Mouse (Mus musculus) gonadal fat pad, adult 2 months (tissue): ENCODE measurements around the gene Ehd3. TPM values are rescaled to one million over a fixed set of nuclear protein-coding genes. Genes with fewer than 3 reads are reported as not detected.
"Not testable (repeated sequence)": the region's sequence is repeated elsewhere in the genome, so short reads cannot be mapped to it uniquely, and the experiment has no call there.

ENCODE experiments used
- DNase-seq: peaks from one replicate; pipeline ENCODE4 v3.0.0-alpha.2; 2012; ENCODE audit warnings: low read depth
- polyA plus RNA-seq: library from polyadenylated mRNA; depleted of rRNA; stranded (reverse); fragments of >200 nt; gene quantifications from 2 replicates; pipeline ENCODE4 v1.2.3, GENCODE M21; 2012

The Ehd3 gene
- polyA plus RNA-seq, 1 experiment: 29.6 TPM

DNA sequence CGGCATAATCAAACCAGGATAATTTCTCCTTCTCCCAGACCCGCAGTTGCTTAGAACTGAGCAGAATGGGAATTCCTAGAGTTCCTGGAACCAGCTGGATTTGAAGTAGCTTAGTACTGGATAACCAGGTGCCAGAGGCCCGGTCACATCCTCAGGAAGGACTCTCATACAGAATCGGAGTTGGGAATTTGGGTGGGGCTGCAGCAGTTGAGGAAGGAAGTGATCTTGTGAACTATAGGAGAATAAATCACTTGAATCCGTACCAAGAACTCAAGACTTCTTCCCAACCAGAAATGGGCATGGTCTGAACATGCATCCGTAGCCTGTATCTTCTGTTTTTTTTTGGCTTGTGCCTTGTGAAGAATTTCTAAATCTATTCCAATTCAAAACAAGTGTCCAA, 22.2 kb downstream of the Ehd3 start:
- DNase-seq: no peak

DNA sequence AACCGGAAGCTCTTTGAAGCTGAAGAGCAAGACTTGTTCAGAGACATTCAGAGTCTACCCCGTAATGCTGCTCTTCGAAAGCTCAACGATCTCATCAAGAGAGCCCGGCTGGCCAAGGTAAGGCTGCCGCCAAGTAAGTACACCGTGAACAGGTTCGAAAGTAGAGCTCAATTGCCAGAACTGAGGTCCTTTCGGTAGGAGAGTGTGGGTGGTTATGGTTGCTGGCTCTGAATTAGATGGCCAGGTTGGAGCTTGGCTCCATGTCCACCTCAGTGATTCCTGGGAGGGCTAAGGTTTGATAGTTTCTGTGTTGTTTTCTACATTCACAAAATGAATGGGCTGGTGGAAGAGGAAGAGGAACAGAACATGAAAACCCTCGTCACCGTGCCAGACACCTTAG, 23.5 kb downstream of the Ehd3 start:
- DNase-seq: no peak

DNA sequence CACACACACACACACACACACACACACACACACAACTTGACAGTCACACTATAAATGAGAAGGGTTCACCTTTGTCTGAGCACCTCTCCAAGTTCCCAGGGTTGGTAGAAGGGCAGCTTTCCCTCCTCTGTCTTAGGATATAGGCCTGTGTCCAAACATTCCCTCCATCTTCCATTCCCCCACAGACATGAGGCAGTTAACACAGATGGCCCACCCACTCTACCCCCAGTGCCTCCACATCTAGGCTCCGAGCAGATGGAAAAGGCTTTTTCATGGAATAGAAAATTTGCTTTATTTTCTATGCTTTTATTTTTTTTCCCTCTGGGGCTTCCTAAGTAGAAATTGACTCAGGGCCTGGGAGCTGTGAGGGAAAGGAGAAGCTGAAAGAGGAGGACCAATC, 26.6 kb downstream of the Ehd3 start:
- DNase-seq: no peak

GRCm38 (mm10) chr17:73831427-73831826, 27.5 kb downstream of the Ehd3 start:
- no peak for DNase-seq

- DNase-seq: no peak
Observed at GRCm38 (mm10) chr17:73832901-73833300, 29.0 kb downstream of the Ehd3 start.

DNA sequence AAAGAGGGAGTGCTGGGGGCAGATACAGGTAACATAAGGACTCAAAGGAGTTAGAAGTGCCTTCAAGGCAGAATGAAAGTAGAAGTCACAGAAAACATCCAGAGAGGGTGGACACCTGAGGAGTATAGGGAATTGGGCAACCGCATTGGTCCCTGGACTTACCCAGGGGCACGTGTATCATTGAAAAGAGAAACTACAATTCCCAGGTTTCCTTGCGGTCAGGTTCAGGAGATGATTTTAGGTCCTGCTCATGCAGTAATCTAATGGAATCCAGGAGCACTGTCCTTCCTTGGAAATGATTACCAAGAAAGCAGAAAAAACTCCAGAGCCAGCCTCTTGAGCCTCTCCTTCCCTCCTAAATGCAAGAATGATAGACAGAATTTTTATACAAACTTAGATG, 29.5 kb downstream of the Ehd3 start:
- no peak for DNase-seq

- no peak for DNase-seq
Observed at GRCm38 (mm10) chr17:73836601-73837000, 32.7 kb downstream of the Ehd3 start.

DNA sequence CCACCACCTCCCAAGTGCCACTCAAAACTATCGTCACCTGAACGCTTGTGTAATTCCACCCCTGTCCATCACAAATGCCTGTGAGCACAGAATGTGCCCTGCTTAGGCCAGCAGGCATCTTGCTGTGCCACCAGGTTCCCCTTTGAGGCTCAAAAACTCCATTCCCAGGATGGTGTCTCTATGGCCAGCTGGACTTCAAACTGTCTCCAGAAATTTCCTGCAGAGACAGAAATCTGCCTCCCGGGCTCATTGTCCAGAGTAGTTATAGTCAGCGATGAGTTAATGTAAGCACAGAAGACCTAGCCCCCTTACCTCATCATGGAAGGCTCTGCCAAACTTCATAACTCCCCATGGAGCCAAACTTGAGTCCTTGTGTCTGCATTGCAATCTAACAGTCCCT, 33.3 kb downstream of the Ehd3 start:
- DNase-seq: no peak

GRCm38 (mm10) chr17:73839086-73839835, 35.3 kb downstream of the Ehd3 start:
- DNase-seq: no peak

- DNase-seq: not testable (repeated sequence)
Observed at GRCm38 (mm10) chr17:73839876-73840275, 35.9 kb downstream of the Ehd3 start.

- no peak for DNase-seq
Observed at GRCm38 (mm10) chr17:73842963-73843362, 39.0 kb downstream of the Ehd3 start.

DNA sequence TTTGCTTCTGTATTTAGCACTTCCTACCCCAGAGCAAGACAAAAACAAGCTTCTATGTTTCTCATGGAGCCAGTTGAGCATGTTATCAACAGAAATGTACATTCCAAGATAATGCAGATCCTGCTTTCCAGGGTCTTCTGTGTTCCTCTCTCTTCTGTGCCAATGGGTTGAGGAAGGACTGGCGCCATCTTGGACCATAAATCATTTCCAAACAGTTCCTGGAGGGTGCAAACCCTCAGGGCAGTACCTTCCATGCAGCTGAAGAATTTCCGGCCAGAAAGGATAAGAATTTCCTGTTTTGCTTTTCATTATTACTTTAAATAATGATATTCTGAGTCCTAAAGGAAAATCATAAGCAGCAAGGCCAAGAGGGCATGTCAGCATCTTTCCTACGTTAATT, 41.7 kb downstream of the Ehd3 start:
- DNase-seq: no peak

GRCm38 (mm10) chr17:73847399-73847798, 43.5 kb downstream of the Ehd3 start:
- no peak for DNase-seq

DNA sequence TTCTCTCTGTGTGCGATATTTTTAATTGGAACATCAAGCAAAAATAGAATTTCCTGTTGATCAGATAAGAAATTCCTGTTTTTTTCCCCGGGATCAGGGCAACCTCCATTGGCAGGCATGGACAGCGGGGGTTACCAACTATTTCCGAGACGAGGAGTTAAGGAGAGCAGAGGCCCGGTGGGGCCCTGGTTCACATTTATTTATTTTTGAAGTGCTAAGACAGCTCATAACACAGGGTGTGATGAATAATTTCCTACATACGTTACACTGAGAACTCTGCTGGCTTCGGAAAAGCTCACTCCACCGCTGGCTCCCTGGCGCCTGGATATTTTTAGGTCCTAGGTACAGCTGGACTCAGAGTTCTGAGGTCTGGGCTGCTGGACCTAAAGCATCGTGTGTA, 49.1 kb downstream of the Ehd3 start:
- no peak for DNase-seq

- no peak for DNase-seq
Observed at GRCm38 (mm10) chr17:73853717-73854116, 49.8 kb downstream of the Ehd3 start.

GRCm38 (mm10) chr17:73869008-73869685, 65.2 kb downstream of the Ehd3 start:
- DNase-seq: no peak

- no peak for DNase-seq
Observed at GRCm38 (mm10) chr17:73870956-73871605, 67.1 kb downstream of the Ehd3 start.

- DNase-seq: no peak
Observed at GRCm38 (mm10) chr17:73875268-73875667, 71.3 kb downstream of the Ehd3 start.

GRCm38 (mm10) chr17:73875674-73876073, 71.7 kb downstream of the Ehd3 start:
- DNase-seq: no peak

DNA sequence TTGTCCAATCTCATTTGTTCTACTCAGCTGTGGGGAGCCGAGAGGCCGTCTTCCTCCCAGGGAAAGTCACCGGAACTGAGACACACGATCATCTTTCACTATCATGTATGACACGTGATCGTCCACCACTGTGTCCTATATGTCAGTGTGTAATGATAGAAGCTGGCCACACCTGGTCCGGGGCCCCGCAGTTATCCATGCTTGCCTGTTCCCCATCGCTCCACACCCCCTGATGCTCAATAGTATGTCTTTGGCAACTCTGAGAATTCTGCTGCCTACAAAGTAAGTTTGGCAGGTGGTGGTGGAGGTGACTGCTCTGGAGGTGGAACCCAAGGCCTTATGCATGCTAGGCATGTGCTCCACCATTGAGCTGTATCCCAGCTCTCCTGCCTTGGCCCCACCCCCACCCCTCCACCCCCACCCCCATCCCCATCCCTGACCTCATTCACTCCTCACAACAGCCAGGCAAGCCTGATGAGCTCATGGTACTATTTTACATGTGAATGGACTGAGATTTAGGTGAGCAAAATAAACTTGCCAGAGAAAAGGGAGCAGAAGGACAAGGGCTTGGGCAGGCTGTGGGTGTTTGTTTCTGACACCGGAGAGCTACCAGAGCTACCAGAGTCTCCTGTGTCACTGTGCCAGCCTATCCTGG, 75.5 kb downstream of the Ehd3 start:
- DNase-seq: no peak

DNA sequence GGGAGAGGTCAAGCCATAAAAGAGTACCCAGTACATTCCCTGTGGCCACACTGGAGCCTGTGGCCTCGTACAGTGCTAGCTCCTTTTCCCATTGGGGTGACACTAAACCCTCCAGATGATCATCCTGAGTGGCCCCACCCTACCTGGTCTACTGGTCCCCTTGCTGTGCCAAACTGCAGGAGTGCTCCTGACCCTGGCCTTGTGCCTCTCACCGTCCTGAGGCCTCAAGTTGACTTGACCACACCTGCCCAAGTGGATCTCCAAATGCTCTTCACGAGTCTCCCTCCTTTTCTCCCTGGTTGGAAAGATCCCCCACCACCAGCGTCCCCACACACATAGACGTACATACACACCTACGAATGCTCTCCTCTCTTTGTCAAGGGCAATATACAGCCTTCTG, 76.4 kb downstream of the Ehd3 start:
- no peak for DNase-seq

- DNase-seq: no peak
Observed at GRCm38 (mm10) chr17:73881295-73881694, 77.4 kb downstream of the Ehd3 start.
